Mouse (Mus musculus): ENCODE results near the gene Adgrv1. TPM values are rescaled to one million over a fixed set of nuclear protein-coding genes. Genes with fewer than 3 reads are reported as not detected.
"Not testable (repeated sequence)": the region's sequence is repeated elsewhere in the genome, so short reads cannot be mapped to it uniquely, and the experiment has no call there.

Gene Adgrv1
- polyA plus RNA-seq, 2 experiments, result 0.55 to 0.96 TPM

DNA sequence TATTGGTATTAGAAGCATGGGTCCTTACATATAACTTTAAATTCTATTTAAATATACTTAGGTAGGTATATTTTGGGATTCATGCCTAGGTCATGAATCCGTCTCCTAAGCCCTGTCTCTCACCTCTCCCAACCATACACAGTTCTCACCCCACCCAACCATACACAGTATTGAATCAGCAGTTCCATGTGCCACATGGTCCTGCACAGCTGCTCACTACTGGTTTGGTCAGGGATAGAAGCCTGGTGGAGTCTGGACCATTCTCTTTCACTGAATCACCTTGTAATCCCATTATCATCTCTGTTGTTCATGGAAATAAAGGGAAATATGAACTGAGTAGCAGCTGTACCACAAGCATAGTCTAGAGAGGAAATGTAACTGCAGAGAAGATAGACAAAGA lies 359.1 kb downstream of the Adgrv1 start:
- H3K9me3 ChIP-seq (ENCODE audit: control insufficient read depth, low read length), result no peaks in the 10 kb centered on the region
- no peak for ATAC-seq (ENCODE audit: low FRiP score, low read depth)

DNA sequence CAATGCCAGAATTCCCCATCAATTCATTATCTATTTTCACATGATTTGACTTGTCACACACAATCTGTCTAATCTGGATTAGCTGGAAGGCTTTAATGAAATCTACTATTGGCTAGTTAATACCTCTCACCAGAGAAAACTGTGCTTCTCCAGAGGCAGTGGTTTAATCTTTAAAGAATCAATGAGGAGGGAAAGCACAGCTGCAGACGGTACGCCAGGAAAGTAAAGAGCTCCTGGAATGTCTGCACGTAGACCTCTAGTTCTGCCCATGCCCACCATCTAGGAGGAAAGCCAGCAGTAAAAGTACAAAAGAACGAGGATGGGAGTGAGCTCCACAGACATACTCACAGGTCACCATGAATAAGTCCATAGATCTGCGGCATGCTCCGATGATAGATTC lies 362.6 kb downstream of the Adgrv1 start:
- H3K4me2 ChIP-seq (replicated peaks; ENCODE audit: low read depth, low read length, severe bottlenecking), result no peak overlapping the region
- no peaks in the 10 kb centered on the region for H3K27me3 ChIP-seq (ENCODE audit: control insufficient read depth, insufficient read depth, low read length)
- no peak overlapping the region for H3K27ac ChIP-seq (replicated peaks; ENCODE audit: low read depth, low read length)
- ATAC-seq (ENCODE audit: low FRiP score, low read depth), result no peak
- no peak overlapping the region for H3K9ac ChIP-seq (ENCODE audit: low read depth, low read length, severe bottlenecking)
- no peaks in the 10 kb centered on the region for H3K36me3 ChIP-seq (ENCODE audit: control insufficient read depth, insufficient read depth, low read length)
- DNase-seq (ENCODE audit: low spot score), result no peak
- TF ChIP-seq POLR2A (IDR thresholded peaks at IDR 0.05; ENCODE audit: borderline replicate concordance, extremely low read depth, insufficient read depth, insufficient read length), result no peak
- no peaks in the 10 kb centered on the region for H3K9me3 ChIP-seq (ENCODE audit: control insufficient read depth, low read length)
- 77% methylated on average over 6 of the region's 6 CpGs for WGBS
- H3K4me3 ChIP-seq (replicated peaks; ENCODE audit: low read length), result no peak overlapping the region
- H3K4me1 ChIP-seq (ENCODE audit: control insufficient read depth, insufficient read depth, low read length), result no peaks in the 10 kb centered on the region

More for the DNA sequence above, 359.1 kb downstream of the Adgrv1 start:
- no peaks in the 10 kb centered on the region for H3K27me3 ChIP-seq (ENCODE audit: control insufficient read depth, insufficient read depth, low read length)
- no peak overlapping the region for H3K4me3 ChIP-seq (replicated peaks; ENCODE audit: low read length)
- H3K9ac ChIP-seq (ENCODE audit: low read depth, low read length, severe bottlenecking), result no peak overlapping the region
- WGBS, result 84% methylated on average over 1 of the region's 1 CpGs
- no peak for TF ChIP-seq POLR2A (IDR thresholded peaks at IDR 0.05; ENCODE audit: borderline replicate concordance, extremely low read depth, insufficient read depth, insufficient read length)
- H3K4me2 ChIP-seq (replicated peaks; ENCODE audit: low read depth, low read length, severe bottlenecking), result no peak overlapping the region
- H3K4me1 ChIP-seq (ENCODE audit: control insufficient read depth, insufficient read depth, low read length), result no peaks in the 10 kb centered on the region
- no peaks in the 10 kb centered on the region for H3K36me3 ChIP-seq (ENCODE audit: control insufficient read depth, insufficient read depth, low read length)
- no peak for DNase-seq (ENCODE audit: low spot score)
- H3K27ac ChIP-seq (replicated peaks; ENCODE audit: low read depth, low read length), result no peak overlapping the region

DNA sequence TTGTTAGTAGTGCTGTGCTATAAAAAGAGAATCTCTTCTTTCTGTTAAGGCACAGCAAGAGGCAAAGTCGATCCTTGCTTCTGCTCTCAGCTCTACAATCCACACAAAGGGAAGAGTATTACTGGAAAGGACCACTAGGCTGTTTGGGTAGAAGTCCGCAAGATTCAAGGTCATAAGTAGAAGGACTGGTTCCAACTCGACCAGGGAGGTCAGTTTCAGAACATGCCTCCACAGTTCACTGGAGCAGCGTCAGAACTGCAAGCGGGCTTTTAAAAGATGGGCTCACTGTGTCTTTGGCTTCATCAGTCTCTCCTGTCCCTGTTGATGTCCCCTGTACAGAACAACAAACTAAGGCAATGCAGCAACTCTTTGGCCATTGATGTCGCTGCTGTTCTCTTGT lies 363.9 kb downstream of the Adgrv1 start:
- H3K27me3 ChIP-seq (ENCODE audit: control insufficient read depth, insufficient read depth, low read length), result no peaks in the 10 kb centered on the region
- H3K9me3 ChIP-seq (ENCODE audit: control insufficient read depth, low read length), result no peaks in the 10 kb centered on the region
- H3K9ac ChIP-seq (ENCODE audit: low read depth, low read length, severe bottlenecking), result no peak overlapping the region
- no peak for TF ChIP-seq POLR2A (IDR thresholded peaks at IDR 0.05; ENCODE audit: borderline replicate concordance, extremely low read depth, insufficient read depth, insufficient read length)
- H3K27ac ChIP-seq (replicated peaks; ENCODE audit: low read depth, low read length), result no peak overlapping the region
- H3K4me1 ChIP-seq (ENCODE audit: control insufficient read depth, insufficient read depth, low read length), result no peaks in the 10 kb centered on the region
- ATAC-seq (ENCODE audit: low FRiP score, low read depth) (no peak), DNase-seq (ENCODE audit: low spot score) (no peak)
- H3K4me3 ChIP-seq (replicated peaks; ENCODE audit: low read length), result no peak overlapping the region
- no peak overlapping the region for H3K4me2 ChIP-seq (replicated peaks; ENCODE audit: low read depth, low read length, severe bottlenecking)
- 78% methylated on average over 6 of the region's 6 CpGs for WGBS
- H3K36me3 ChIP-seq (ENCODE audit: control insufficient read depth, insufficient read depth, low read length), result no peaks in the 10 kb centered on the region

DNA sequence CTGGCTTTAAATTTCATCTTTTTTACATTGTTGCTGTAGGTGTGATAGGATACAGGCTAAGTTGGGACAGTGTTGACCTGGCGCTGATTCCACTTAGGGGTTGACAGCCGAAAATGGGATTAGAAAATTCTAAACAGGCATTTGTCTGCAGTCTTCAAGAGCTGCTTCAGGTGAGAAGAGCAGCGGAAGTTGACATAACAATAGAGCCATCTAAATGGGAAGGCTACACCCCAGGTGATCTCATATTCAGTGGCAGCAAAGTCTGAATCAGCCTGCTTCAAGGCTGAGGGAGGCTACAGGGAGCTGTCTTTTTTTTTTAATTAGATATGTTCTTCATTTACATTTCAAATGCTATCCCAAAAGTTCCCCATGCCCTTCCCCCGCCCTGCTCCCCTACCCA lies 365.5 kb downstream of the Adgrv1 start:
- not testable (repeated sequence) for H3K9ac ChIP-seq (ENCODE audit: low read depth, low read length, severe bottlenecking); H3K27ac ChIP-seq (replicated peaks; ENCODE audit: low read depth, low read length); H3K4me3 ChIP-seq (replicated peaks; ENCODE audit: low read length); ATAC-seq (ENCODE audit: low FRiP score, low read depth); H3K27me3 ChIP-seq (ENCODE audit: control insufficient read depth, insufficient read depth, low read length); H3K4me1 ChIP-seq (ENCODE audit: control insufficient read depth, insufficient read depth, low read length); H3K36me3 ChIP-seq (ENCODE audit: control insufficient read depth, insufficient read depth, low read length); H3K4me2 ChIP-seq (replicated peaks; ENCODE audit: low read depth, low read length, severe bottlenecking); H3K9me3 ChIP-seq (ENCODE audit: control insufficient read depth, low read length); DNase-seq (ENCODE audit: low spot score)
- 72% methylated on average over 4 of the region's 4 CpGs for WGBS

DNA sequence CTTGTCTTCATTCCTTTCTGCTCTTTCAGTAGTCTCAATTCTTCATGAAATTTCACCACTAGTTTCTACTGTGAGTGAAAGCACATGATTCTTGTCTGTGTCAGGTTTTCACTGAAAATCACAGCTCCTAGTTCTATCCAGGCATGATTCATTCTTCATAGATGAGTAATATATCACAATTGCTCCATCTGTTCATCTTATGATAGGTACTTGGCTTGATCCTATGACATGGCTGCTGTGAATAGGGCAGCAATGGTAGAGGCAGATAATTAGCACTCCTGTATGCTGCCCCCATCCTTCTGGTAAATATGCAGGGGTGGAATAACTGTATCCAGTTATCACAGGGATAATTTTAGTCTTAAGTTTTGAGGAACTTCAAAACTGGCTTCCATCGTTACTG lies 368.5 kb downstream of the Adgrv1 start:
- DNase-seq (ENCODE audit: low spot score) (no peak), ATAC-seq (ENCODE audit: low FRiP score, low read depth) (no peak)
- Histone ChIP-seq H3K27me3 (ENCODE audit: control insufficient read depth, insufficient read depth, low read length) (no peaks in the 10 kb centered on the region), H3K36me3 (ENCODE audit: control insufficient read depth, insufficient read depth, low read length) (no peaks in the 10 kb centered on the region), H3K4me2 (replicated peaks; ENCODE audit: low read depth, low read length, severe bottlenecking) (no peak overlapping the region), H3K4me1 (ENCODE audit: control insufficient read depth, insufficient read depth, low read length) (no peaks in the 10 kb centered on the region), H3K9ac (ENCODE audit: low read depth, low read length, severe bottlenecking) (no peak overlapping the region), H3K9me3 (ENCODE audit: control insufficient read depth, low read length) (no peaks in the 10 kb centered on the region), H3K27ac (replicated peaks; ENCODE audit: low read depth, low read length) (no peak overlapping the region), H3K4me3 (replicated peaks; ENCODE audit: low read length) (no peak overlapping the region)
- 89% methylated on average over 1 of the region's 1 CpGs for WGBS
- no peak for TF ChIP-seq POLR2A (IDR thresholded peaks at IDR 0.05; ENCODE audit: borderline replicate concordance, extremely low read depth, insufficient read depth, insufficient read length)

DNA sequence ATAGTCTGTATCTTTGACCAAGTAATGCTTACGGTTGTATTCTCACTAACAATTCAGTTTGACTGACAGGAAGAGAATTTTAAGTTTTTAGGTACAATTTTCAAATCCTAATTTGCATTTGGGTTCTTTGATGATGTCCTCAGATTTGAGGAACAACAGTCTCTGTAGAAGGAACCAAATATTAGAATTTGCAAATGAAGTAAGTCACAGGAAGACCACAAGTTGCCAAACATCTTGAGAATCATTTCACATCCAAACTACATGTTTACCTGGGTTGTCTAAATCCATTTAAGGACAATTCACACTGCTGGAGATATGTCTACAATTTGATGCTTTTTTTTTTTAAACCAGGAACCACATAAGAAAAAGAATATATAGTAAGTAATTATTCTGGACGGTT lies 391.8 kb downstream of the Adgrv1 start:
- TF ChIP-seq POLR2A (IDR thresholded peaks at IDR 0.05; ENCODE audit: borderline replicate concordance, extremely low read depth, insufficient read depth, insufficient read length), result no peak
- WGBS, result 82% methylated on average over 2 of the region's 2 CpGs
- no peaks in the 10 kb centered on the region for H3K27me3 ChIP-seq (ENCODE audit: control insufficient read depth, insufficient read depth, low read length)

More for the DNA sequence above, 391.8 kb downstream of the Adgrv1 start:
- Histone ChIP-seq H3K4me1 (ENCODE audit: control insufficient read depth, insufficient read depth, low read length) (no peaks in the 10 kb centered on the region), H3K36me3 (ENCODE audit: control insufficient read depth, insufficient read depth, low read length) (no peaks in the 10 kb centered on the region), H3K27ac (replicated peaks; ENCODE audit: low read depth, low read length) (no peak overlapping the region), H3K9me3 (ENCODE audit: control insufficient read depth, low read length) (no peaks in the 10 kb centered on the region), H3K4me2 (replicated peaks; ENCODE audit: low read depth, low read length, severe bottlenecking) (no peak overlapping the region), H3K9ac (ENCODE audit: low read depth, low read length, severe bottlenecking) (no peak overlapping the region), H3K4me3 (replicated peaks; ENCODE audit: low read length) (no peak overlapping the region)
- no peak for DNase-seq (ENCODE audit: low spot score)
- no peak for ATAC-seq (ENCODE audit: low FRiP score, low read depth)
